Mouse (Mus musculus): ENCODE measurements around the gene Meis2. TPM values are rescaled to one million over a fixed set of nuclear protein-coding genes. Genes with fewer than 3 reads are reported as not detected.

Gene Meis2
- total RNA-seq, 1 experiment from 2014 or later, result not detected

DNA sequence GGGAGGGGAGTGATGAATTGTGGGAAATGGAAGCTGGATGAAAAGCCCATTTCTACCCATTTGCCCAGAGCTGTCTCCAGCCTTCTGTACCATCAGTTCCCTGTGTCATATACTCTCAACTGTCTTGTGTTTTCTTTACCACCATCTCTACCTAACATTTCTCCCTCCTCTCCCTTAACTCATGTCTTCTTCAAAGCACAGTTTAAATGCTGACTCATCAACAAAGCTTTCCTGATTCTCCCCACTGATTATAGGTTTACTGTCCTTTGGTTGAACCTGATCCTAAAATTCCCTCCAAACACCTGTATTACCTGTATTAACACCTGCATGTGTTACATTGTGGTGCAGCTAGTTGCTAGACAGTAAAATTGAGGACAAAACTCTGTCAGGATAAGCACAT is 222.8 kb downstream of the Meis2 start:
- no peak for ATAC-seq (replicated peaks; ENCODE audit: low read depth, poor library complexity, severe bottlenecking)

DNA sequence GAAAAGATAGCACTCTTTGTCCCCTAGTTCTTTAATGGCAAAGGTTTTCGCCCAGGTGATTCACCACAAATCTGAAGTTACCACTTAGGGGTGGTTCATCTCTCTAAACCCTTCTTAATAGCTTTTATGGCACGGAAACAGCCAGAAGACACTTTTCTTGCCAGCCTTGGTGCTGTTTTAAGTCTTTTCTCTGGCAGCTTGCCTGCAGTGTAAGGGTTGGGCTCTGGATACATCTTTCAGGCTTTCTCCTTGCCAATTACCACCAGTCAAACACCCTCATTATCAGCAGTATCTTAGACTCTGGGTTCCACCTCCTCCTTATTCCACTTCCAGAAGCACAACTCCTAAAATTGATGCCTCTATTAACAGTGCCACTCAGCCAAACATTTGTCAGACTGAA is 229.6 kb downstream of the Meis2 start:
- no peak for ATAC-seq (replicated peaks; ENCODE audit: low read depth, poor library complexity, severe bottlenecking)

DNA sequence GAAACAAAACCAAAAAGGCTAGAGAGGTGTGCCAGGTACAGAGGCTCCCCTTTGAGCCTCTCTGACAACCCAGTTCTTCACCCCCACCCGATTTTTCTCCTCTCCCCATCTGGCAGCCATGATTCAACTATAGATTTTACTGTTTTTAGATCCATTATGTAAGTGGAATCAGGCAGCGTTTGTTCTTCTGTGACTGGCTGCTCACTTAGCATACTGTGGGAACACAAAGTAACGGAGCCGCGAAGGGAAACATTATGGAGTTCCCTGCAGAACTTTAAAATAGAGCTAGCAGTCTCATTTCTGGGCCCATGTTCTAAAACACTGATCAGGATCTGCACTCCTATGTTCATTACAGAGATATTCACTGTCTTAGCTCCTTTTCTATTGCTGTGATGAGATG is 243.3 kb downstream of the Meis2 start:
- no peak for ATAC-seq (replicated peaks; ENCODE audit: low read depth, poor library complexity, severe bottlenecking)

DNA sequence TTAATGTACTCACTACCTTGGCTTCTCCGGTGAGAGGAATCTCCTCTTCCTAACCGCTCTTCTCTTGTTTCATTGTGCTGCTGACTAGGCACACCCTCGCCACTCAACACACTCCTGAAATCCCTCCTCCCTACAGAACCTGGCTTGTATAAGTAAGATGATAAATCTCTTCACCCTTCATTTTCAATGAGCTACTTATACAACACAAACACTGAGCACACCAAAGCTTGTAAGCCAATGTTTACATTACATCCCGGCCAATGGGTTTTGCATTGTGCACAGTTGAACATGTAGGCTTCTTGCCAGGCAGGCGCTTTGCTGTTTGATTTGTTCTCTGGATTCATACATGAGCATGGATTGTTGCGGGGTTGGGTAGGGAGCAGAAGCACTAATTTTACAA is 247.7 kb downstream of the Meis2 start:
- ATAC-seq (replicated peaks; ENCODE audit: low read depth, poor library complexity, severe bottlenecking), result no peak

DNA sequence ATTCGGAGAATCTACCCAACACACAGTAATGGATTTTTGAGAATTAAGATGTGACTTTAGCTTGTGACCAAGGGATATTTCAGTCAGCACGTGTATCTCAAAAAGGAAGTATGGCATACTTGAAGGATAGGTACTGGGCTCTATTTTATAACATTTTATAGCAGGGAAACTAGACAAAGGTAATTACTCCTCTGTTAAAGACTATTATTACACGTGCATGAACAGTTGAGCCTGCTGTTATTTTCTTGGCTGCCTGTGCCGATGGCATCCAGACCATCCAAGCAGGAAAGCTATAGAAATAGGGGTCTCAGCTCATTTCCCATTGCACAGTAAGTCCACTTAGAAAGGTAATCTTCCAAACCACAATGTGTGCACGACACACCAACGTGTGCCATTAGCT is 251.9 kb downstream of the Meis2 start:
- ATAC-seq (replicated peaks; ENCODE audit: low read depth, poor library complexity, severe bottlenecking), result no peak

DNA sequence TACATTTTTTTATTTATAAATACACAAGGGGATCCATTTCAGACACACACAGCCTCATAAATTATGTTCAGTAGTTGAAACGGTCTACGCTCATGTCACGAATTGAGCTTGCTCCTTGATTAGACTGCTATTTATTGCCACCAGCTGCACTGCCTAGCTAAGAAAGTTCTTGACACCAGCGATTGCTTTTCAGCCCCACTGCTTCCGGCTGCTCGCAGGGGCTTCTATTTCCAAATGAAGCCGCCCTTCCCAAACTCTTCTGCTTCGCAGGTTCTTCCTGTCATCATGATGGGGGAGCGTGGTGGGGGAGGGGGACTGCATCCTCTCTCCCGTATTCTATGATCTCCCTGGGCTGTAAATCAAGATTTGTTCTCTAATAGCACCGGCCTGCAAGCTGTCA is 252.3 kb downstream of the Meis2 start:
- no peak for ATAC-seq (replicated peaks; ENCODE audit: low read depth, poor library complexity, severe bottlenecking)
